Mouse (Mus musculus): Measurements from ENCODE around the gene Rpp30. TPM values are rescaled to one million over a fixed set of nuclear protein-coding genes. Genes with fewer than 3 reads are reported as not detected.

Rpp30 gene
- polyA plus RNA-seq, 1 experiment = 0.84 TPM

- H3K9me3 ChIP-seq (ENCODE audit: control insufficient read depth, low read length) = no peaks in the 10 kb centered on the region
- no peaks in the 10 kb centered on the region for H3K4me1 ChIP-seq (ENCODE audit: control insufficient read depth)
- H3K4me3 ChIP-seq (replicated peaks) = no peak overlapping the region
- peaks cover 84% of the 10 kb centered on the region for H3K36me3 ChIP-seq (ENCODE audit: control insufficient read depth)
- H3K27me3 ChIP-seq (ENCODE audit: control insufficient read depth) = no peaks in the 10 kb centered on the region
- no peak for TF ChIP-seq GATA1 (IDR thresholded peaks at IDR 0.05; ENCODE audit: low read length)
- TF ChIP-seq TAL1 (IDR thresholded peaks at IDR 0.05; ENCODE audit: low read length) = no peak
Observed at GRCm38 (mm10) chr19:36098265-36098664, 14.7 kb downstream of the Rpp30 start.

GRCm38 (mm10) chr19:36098916-36099315, 15.4 kb downstream of the Rpp30 start:
- TF ChIP-seq TAL1 (IDR thresholded peaks at IDR 0.05; ENCODE audit: low read length) (no peak), GATA1 (IDR thresholded peaks at IDR 0.05; ENCODE audit: low read length) (no peak)
- Histone ChIP-seq H3K4me3 (replicated peaks) (no peak overlapping the region), H3K4me1 (ENCODE audit: control insufficient read depth) (no peaks in the 10 kb centered on the region), H3K9me3 (ENCODE audit: control insufficient read depth, low read length) (no peaks in the 10 kb centered on the region), H3K36me3 (ENCODE audit: control insufficient read depth) (peaks cover 84% of the 10 kb centered on the region), H3K27me3 (ENCODE audit: control insufficient read depth) (no peaks in the 10 kb centered on the region)

DNA sequence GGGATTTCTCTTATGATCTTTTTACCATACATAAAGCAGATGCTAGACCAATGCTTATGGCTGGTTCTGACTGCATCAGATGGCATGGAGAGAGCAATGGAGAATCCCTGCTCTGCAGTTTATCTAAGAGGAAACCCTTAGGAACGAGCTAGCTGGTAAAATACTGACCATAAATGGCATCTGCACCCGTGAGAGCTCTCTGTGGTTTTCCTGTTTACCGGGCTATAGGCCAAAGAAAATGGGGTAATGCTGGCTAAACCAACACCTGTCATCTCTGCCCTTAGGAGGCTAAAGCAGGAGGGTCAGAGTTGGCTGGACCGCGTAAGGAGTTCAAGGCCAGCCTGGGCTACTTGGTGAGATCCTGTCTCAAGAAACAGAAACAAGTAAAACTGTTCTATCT, 20.4 kb downstream of the Rpp30 start:
- Histone ChIP-seq H3K4me3 (replicated peaks) (no peak overlapping the region), H3K4me1 (ENCODE audit: control insufficient read depth) (no peaks in the 10 kb centered on the region), H3K27me3 (ENCODE audit: control insufficient read depth) (no peaks in the 10 kb centered on the region), H3K36me3 (ENCODE audit: control insufficient read depth) (peaks cover 56% of the 10 kb centered on the region), H3K9me3 (ENCODE audit: control insufficient read depth, low read length) (no peaks in the 10 kb centered on the region)
- TF ChIP-seq TAL1 (IDR thresholded peaks at IDR 0.05; ENCODE audit: low read length) (no peak), GATA1 (IDR thresholded peaks at IDR 0.05; ENCODE audit: low read length) (no peak)

GRCm38 (mm10) chr19:36109318-36109944, 25.9 kb downstream of the Rpp30 start:
- no peak overlapping the region for H3K4me3 ChIP-seq (replicated peaks)
- no peaks in the 10 kb centered on the region for H3K9me3 ChIP-seq (ENCODE audit: control insufficient read depth, low read length)
- TF ChIP-seq TAL1 (IDR thresholded peaks at IDR 0.05; ENCODE audit: low read length) (no peak), GATA1 (IDR thresholded peaks at IDR 0.05; ENCODE audit: low read length) (no peak)
- H3K4me1 ChIP-seq (ENCODE audit: control insufficient read depth) = no peaks in the 10 kb centered on the region
- peaks cover 9% of the 10 kb centered on the region for H3K36me3 ChIP-seq (ENCODE audit: control insufficient read depth)
- H3K27me3 ChIP-seq (ENCODE audit: control insufficient read depth) = no peaks in the 10 kb centered on the region

DNA sequence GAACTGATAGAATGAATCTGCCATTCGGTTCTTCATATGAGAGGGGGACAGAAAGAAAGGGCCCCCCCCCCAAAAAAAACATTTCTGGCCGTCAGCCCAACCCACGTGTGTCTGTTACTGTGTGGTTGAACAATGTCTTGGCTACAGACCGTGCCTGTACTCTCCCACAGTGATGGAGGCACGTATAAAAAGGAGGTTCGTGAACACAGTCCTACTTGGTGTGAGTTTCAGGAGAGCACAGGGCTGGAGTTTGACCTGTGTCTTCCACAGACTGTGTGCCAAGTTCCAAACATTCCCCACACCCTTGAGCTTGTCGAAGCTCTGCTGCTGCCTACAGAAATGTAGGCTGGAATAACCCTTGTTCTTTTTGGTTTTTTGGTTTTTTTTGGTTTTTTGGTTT, 26.9 kb downstream of the Rpp30 start:
- Histone ChIP-seq H3K9me3 (ENCODE audit: control insufficient read depth, low read length) (no peaks in the 10 kb centered on the region), H3K4me3 (replicated peaks) (no peak overlapping the region), H3K36me3 (ENCODE audit: control insufficient read depth) (peaks cover 6% of the 10 kb centered on the region), H3K4me1 (ENCODE audit: control insufficient read depth) (no peaks in the 10 kb centered on the region), H3K27me3 (ENCODE audit: control insufficient read depth) (no peaks in the 10 kb centered on the region)
- TF ChIP-seq TAL1 (IDR thresholded peaks at IDR 0.05; ENCODE audit: low read length) (no peak), GATA1 (IDR thresholded peaks at IDR 0.05; ENCODE audit: low read length) (no peak)

DNA sequence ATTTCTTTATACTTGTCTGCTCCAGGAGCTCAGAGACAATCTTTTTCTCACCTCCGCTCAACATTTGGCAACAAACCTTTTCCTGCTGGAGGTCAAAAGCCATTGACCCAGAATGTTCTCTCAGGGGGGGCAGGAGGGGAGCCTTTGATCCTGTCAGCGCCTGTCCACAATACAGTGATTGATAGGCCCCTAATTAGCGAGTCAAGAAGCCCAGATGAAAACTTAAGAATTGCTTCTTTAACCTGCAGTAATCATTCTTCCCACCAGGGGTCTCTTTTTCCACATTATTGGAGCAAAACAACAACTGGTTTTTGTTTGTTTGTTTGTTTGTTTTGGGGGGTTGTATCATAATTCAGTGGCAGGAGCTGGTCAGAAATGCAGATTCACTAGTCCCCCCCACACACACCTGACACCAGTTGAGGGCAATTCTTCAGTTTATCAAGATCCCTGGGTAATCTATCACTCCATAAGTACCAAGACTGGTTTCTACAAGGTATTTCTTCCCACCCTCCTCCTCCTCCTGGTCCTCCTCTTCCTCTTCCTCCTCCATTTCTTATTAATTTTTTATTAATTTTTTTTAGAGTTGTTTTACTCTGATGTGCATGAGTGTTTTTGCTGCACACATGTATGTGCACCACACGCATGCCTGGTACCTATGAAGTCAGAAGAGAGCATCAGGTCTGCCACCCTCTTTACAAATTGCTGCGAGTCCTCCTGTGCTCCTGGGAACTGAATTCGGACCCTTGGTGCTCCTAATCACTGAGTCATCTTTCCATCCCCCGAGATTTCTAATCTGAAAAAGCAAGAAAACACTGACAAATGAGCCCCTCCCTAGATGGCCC, 27.8 kb downstream of the Rpp30 start:
- no peaks in the 10 kb centered on the region for H3K27me3 ChIP-seq (ENCODE audit: control insufficient read depth)
- H3K9me3 ChIP-seq (ENCODE audit: control insufficient read depth, low read length) = no peaks in the 10 kb centered on the region
- no peaks in the 10 kb centered on the region for H3K4me1 ChIP-seq (ENCODE audit: control insufficient read depth)
- no peak overlapping the region for H3K4me3 ChIP-seq (replicated peaks)
- no peaks in the 10 kb centered on the region for H3K36me3 ChIP-seq (ENCODE audit: control insufficient read depth)
- TF ChIP-seq TAL1 (IDR thresholded peaks at IDR 0.05; ENCODE audit: low read length) = no peak
- TF ChIP-seq GATA1 (IDR thresholded peaks at IDR 0.05; ENCODE audit: low read length) = no peak

DNA sequence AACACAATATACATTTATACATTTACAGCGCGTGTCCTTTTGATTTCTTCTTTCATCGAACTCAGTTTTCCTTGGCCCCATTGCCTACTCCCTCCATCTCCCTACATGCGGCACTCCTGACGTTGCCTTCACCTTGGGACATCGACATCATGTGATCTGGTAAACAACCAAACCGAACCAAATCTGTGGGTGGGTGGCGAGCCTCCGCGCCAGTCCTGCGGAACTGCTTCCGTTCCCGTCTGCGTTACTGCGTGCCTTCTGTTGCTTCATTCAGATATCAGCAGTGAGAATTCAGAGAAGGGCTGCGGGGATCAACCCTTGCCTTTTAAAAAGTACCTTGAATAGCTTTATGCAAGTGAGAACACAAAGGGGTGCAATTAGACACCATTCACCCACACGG, 28.5 kb downstream of the Rpp30 start:
- Histone ChIP-seq H3K27me3 (ENCODE audit: control insufficient read depth) (no peaks in the 10 kb centered on the region), H3K4me1 (ENCODE audit: control insufficient read depth) (no peaks in the 10 kb centered on the region), H3K4me3 (replicated peaks) (no peak overlapping the region), H3K9me3 (ENCODE audit: control insufficient read depth, low read length) (no peaks in the 10 kb centered on the region), H3K36me3 (ENCODE audit: control insufficient read depth) (no peaks in the 10 kb centered on the region)
- TF ChIP-seq GATA1 (IDR thresholded peaks at IDR 0.05; ENCODE audit: low read length) = no peak
- TF ChIP-seq TAL1 (IDR thresholded peaks at IDR 0.05; ENCODE audit: low read length) = no peak

DNA sequence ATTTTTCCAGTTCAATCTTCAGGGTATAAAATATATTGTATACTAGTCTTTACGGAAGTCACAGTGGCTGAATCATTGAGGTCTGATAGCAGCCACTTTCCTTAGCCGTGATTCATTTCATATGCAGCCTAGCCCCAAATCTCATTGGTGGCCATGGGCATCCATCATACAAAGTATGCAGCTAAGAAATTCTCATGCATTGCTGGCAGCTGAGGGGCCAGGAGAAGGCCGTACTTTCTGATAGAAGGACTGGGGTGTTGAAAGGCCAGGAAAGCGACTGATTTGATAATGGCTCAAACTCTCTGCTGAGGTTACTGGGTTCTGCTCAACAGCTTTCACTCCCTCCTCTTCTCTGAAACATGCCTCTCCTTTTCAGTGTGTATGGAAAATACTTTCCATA, 32.7 kb downstream of the Rpp30 start:
- Histone ChIP-seq H3K4me3 (replicated peaks) (no peak overlapping the region), H3K36me3 (ENCODE audit: control insufficient read depth) (no peaks in the 10 kb centered on the region), H3K27me3 (ENCODE audit: control insufficient read depth) (no peaks in the 10 kb centered on the region), H3K9me3 (ENCODE audit: control insufficient read depth, low read length) (no peaks in the 10 kb centered on the region), H3K4me1 (ENCODE audit: control insufficient read depth) (no peaks in the 10 kb centered on the region)
- no peak for TF ChIP-seq GATA1 (IDR thresholded peaks at IDR 0.05; ENCODE audit: low read length)
- TF ChIP-seq TAL1 (IDR thresholded peaks at IDR 0.05; ENCODE audit: low read length) = no peak

DNA sequence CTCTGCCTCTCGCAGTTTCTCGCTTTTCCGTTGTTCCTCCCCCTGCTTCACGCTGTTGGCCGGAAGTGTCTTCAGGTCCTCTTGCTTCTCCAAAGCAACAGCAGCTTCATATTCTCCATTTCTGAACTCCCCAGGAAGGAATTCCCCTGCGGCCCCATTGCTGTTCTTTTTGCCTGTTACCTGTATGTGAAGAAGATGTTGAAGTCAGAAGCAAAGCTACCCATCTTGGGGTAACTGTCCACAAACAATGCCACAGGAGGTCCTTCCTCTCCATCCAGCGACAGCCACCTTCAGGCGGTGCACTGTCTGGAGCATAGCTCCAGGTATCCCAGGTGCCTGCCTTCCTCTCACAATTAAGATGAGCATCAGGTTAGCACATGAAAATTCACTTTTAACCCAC, 35.7 kb downstream of the Rpp30 start:
- Histone ChIP-seq H3K9me3 (ENCODE audit: control insufficient read depth, low read length) (peaks cover 4% of the 10 kb centered on the region; the same call in 1 of the 2 replicates), H3K4me3 (replicated peaks) (no peak overlapping the region), H3K36me3 (ENCODE audit: control insufficient read depth) (no peaks in the 10 kb centered on the region), H3K27me3 (ENCODE audit: control insufficient read depth) (no peaks in the 10 kb centered on the region), H3K4me1 (ENCODE audit: control insufficient read depth) (no peaks in the 10 kb centered on the region)
- TF ChIP-seq GATA1 (IDR thresholded peaks at IDR 0.05; ENCODE audit: low read length) (no peak), TAL1 (IDR thresholded peaks at IDR 0.05; ENCODE audit: low read length) (no peak)

Measured in erythroblast, embryonic 14.5 days (primary cell).